Mouse (Mus musculus): ENCODE measurements around the gene Gm28043.
A peak's percentile ranks its signal among the peaks of the same experiment; 100 is the strongest.
"Not testable (repeated sequence)": the region's sequence is repeated elsewhere in the genome, so short reads cannot be mapped to it uniquely, and the experiment has no call there.

Gene Gm28043

GRCm38 (mm10) chr17:29712565-29712964 is 97.9 kb downstream of the Gm28043 start:
- DNase-seq (ENCODE audit: low spot score) = no peak

DNA sequence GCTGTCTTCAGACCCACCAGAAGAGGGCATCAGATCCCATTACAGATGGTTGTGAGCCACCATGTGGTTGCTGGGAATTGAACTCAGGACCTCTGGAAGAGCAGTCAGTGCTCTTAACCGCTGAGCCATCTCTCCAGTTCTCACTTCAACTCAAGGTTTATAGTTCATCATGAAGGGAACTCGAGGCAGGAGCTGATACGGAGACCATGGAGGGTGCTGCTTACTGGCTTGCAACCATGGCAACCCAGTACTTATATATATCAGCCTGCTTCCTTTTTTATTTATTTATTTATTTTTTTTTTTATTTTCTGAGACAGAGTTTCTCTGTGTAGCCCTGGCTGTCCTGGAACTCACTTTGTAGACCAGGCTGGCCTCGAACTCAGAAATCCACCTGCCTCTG is 99.1 kb downstream of the Gm28043 start:
- not testable (repeated sequence) for DNase-seq (ENCODE audit: low spot score)

GRCm38 (mm10) chr17:29716732-29717445 is 102.2 kb downstream of the Gm28043 start, which contains the start of gene Ccdc167:
Gene Ccdc167, minus strand, starts transcription at chr17:29717044.
- DNase-seq (ENCODE audit: low spot score) = peak; percentile 98

- no peak for DNase-seq (ENCODE audit: low spot score)
These were observed 104.0 kb downstream of the Gm28043 start for GRCm38 (mm10) chr17:29718660-29719059.

- DNase-seq (ENCODE audit: low spot score) = no peak
These were observed 105.2 kb downstream of the Gm28043 start for GRCm38 (mm10) chr17:29719628-29720575.

GRCm38 (mm10) chr17:29720755-29721365 is 106.2 kb downstream of the Gm28043 start:
- no peak for DNase-seq (ENCODE audit: low spot score)

GRCm38 (mm10) chr17:29724610-29725009 is 109.9 kb downstream of the Gm28043 start:
- DNase-seq (ENCODE audit: low spot score) = no peak

GRCm38 (mm10) chr17:29725027-29725620 is 110.4 kb downstream of the Gm28043 start:
- no peak for DNase-seq (ENCODE audit: low spot score)

DNA sequence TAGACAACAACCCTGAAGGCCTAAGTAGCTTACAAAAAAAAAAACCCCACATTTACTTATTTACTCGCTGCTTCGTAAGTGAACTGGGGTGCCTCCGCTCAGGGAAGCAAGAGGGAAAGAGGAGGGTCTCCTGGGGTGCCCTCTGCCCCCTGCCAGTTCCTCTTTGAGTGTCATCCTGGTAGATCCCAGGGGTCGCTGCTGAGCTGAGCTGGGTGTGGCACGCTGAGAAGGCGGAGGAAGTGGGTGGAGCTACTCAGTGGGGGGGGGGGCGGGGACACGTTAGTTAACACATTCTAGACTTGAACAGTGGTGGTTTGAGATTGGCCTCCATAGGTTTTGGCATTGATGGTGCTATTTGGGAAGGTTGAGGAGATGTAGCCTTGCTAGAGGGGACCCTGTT is 113.4 kb downstream of the Gm28043 start:
- DNase-seq (ENCODE audit: low spot score) = no peak

DNA sequence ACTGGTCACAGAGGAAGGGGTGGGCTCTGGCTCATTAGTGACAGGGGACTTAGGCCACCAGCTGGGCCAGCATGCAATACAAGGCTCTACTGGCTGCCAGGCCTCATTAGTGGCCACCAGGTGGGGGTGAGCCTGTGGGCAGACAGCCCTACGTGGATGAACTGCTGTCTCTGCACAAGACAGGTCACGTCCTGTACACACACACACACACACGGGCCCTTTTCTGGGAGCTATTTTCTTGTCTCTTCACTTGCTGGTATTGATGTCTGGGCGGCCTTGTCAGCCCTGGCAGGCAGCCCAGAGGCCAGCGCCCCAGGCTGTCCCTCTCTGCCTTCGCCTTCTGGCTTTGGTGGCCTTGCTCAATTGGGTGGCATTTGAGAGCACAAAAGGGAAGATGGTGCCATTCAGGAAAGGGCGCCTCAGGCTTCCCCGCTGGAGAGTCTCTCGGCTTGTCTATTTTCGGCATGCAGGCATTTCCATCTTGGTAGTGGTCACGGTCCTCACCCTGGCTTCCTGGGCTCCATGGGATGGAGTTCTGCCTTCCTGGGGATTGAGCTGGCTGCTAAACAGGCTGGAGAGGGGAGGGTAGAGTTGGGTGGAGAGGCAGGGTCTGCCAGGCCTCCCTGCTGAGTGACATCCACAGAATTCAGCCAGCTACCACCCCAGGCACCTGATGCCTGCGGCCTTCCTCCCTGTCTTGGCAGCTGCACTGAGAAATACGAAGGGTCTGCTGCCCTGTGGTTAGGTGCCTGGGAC is 116.0 kb downstream of the Gm28043 start:
- no peak for DNase-seq (ENCODE audit: low spot score)

GRCm38 (mm10) chr17:29731266-29731952 is 116.7 kb downstream of the Gm28043 start:
- no peak for DNase-seq (ENCODE audit: low spot score)

DNA sequence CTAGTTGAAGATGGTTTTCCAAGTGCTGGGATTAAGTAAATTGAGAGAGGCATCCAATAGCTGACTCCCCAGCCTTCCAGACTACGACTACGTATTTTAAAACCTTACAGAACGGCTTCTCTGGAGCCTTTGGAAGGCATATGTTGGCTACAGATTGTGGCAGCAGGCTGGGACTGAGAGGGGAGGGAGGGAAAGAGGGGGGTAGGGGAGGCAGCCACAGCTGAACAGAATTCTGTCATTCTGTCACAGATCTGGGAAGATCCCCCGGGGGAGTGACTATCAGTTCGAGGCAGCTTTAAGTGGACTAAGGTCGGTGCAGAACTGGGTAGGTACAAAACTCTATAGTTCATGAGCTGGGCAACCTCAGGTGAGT is 117.3 kb downstream of the Gm28043 start:
- DNase-seq (ENCODE audit: low spot score) = no peak

DNA sequence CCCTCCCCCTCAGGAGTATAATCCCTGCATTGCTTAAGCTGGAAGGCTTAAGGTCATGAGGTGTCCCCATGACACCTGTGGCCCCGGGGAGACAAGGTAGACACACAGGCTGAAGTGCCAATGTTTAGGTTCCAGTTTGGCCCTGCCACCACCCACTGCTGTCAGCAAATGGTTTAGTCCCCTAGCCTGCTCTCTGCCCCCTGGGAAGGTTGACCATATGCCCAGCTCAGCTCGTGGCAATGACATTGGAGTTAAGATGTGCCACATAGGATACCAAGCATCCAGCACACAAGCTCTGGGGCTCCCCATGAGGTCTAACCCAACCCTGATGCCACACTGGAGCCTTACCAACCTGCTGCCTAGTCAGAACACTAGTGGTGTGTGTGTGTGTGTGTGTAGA is 117.8 kb downstream of the Gm28043 start:
- DNase-seq (ENCODE audit: low spot score) = no peak

DNA sequence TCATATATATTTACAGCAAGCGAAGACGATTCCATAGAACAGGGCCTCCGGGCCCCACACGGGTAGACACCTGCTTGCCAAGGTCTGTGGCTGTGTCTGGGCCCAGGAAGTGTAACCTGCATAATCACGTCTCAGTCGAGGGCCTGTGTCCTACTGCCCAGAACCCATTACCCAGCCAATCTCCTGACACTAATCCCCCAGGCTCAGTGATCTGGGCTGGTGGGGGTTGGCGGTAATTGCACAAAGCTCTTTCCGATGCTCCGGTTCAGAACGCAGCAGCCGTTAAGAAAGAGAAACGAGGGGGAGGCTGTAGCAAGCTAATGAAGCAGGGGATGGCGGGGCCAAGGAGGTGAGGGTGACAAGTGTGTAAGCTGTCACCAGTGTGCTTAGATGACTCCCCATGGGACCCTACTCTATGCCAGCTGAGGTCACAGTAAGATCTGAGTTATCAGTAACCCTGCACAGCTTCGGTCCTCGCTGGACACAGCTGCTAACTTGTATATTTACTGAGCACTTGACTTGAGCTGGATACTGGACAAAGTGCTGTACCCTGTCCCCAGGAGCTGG is 121.9 kb downstream of the Gm28043 start:
- no peak for DNase-seq (ENCODE audit: low spot score)

DNA sequence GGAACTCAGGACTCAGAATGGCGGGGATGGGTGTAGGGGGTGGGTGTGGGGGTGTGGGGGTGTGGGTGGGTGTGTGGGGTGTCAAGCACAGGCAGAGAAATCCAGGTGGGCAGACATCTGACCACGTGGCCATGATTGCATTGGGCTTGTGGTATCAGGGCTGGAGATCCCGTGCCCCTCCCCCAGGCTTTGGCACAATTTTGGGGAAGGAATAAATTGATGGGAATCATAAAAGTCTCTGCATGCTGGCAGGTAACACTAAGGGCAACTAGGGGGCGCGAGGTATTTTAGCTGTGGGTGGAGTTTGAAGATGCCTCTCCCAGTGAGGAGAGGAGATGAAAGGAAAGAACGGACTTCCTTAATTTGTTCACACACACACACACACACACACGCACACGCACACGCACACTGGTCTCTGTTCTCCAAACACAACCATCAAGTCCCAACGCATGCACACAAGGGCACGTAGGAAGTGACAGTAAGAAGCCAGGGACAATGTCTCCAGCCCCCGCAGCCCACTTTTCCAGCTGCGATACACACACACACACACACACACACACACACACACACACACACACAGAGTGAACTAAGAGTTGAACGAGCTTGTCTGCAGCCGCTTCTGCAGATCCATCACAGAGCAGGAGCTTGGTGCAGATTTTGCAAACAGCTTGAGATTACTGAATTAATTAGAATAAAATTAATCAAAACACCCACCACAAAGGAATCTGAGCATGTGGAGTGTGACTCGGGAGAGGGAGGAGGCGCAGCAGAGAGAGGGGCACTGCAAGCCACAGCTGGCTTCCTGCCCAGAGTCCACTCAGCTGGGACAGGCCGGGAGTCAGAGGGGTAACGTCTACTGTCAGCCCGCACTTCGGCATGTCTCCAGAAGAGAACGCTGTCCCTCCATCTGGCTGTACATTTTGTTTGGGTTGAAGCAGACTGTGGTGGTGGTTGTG is 123.5 kb downstream of the Gm28043 start:
- peak; percentile 27 for DNase-seq (ENCODE audit: low spot score)

DNA sequence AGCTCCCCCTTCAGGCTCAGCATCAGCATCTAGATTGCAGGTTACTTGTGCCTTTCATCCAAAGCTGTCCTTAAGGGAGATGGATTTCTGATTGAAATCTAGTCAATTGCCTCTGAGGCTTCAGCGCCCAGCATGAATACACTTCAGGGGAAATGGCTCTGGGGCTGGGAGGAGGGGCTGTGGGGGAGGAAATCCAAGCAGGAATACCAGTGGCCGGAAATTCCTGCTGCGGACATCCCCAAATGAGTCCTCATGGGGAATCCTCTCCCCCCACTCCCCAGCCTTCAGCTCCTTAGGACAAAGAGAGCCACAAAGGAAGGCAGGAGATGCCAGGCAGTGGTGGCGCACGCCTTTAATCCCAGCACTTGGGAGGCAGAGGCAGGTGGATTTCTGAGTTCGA is 132.8 kb downstream of the Gm28043 start:
- DNase-seq (ENCODE audit: low spot score) = no peak

Measured in layer of hippocampus, adult 9-10 months (tissue).